Mouse (Mus musculus): ENCODE results near the gene Gm20696.

DNA sequence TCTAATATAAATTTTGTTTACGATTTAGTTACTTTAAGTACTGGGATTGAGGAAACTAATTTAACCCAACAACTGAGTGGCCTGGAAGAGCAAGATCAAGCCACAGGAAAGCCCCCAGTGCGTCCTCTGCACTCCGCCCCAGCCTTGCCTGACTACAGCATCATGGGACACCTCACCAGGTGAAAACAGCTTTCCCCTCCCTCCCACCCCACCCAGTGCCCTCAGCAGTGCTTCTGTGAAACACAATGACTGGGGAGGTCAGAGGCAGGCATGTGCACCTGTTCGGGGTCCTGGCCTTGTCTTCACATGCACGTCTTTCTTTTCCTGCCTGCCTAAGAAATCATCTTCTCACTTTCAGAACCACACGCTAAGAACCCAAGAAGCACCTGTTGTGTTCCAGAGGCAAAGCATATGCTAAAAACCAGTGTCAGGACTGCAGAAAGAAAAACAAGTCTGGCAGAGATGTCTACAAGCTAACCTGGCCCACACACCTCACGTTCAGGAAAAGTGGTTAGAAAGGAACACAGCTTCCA lies 150.9 kb downstream of the Gm20696 start:
- TF ChIP-seq GATA1 (IDR thresholded peaks at IDR 0.05; ENCODE audit: low read length) (no peak), TAL1 (IDR thresholded peaks at IDR 0.05; ENCODE audit: low read length) (no peak)
